Comparison of ENCODE assay signal across 14 mouse cellular contexts in genomic region chr11:111687769-111688168, GRCm38 (mm10).
DNase-seq lines count a peak whose midpoint lies in the region; ATAC-seq and TF ChIP-seq lines count a peak whose summit lies in the region.
"Had no signal": no experiment of that assay in that cellular context is flagged by ENCODE, and none has a peak within 500 bp of the region (broad histone marks: within the 10 kb centered on the region; RNA-seq: fewer than 3 reads in every experiment).

No protein-coding gene starts in this region.

- no peak overlapping the region for H3K9ac ChIP-seq in stomach, embryonic 14.5 days (replicated peaks; ENCODE audit: low read depth, low read length)
- no peak overlapping the region for H3K9ac ChIP-seq in stomach, postnatal 0 days (ENCODE audit: low read length)
- no peak overlapping the region for H3K9ac ChIP-seq in liver, embryonic 13.5 days
- H3K9ac ChIP-seq: forebrain, embryonic 13.5 days; limb, embryonic 13.5 days; neural tube, embryonic 12.5 days had no signal

- no peaks in the 10 kb centered on the region for H3K27me3 ChIP-seq in stomach, embryonic 14.5 days (ENCODE audit: control insufficient read depth, insufficient read depth, low read length)
- no peaks in the 10 kb centered on the region for H3K27me3 ChIP-seq in stomach, postnatal 0 days (ENCODE audit: control insufficient read depth, insufficient read depth, low read length)
- H3K27me3 ChIP-seq in liver, embryonic 13.5 days, result no peaks in the 10 kb centered on the region
- H3K27me3 ChIP-seq: forebrain, embryonic 13.5 days; limb, embryonic 13.5 days; neural tube, embryonic 12.5 days had no signal

- DNase-seq in stomach, postnatal 0 days (ENCODE audit: low spot score), result no peak
- DNase-seq in liver, embryonic 13.5 days, result peak; percentile 63
- no peak for DNase-seq in MN1 (ENCODE audit: low spot score)
- no peak for DNase-seq in layer of hippocampus, postnatal 14 days (ENCODE audit: low spot score in 2 of 2)
- DNase-seq in adrenal gland, postnatal 10 days, result no peak
- DNase-seq: gastrocnemius, postnatal 10 days; kidney, adult 18-20 months had no signal

- 31% methylated on average over 3 of the region's 3 CpGs for WGBS in stomach, embryonic 14.5 days
- WGBS in stomach, postnatal 0 days, result 10% methylated on average over 3 of the region's 3 CpGs
- WGBS in liver, embryonic 13.5 days (ENCODE audit: insufficient replicate concordance), result 0% methylated on average over 3 of the region's 3 CpGs

- H3K9me3 ChIP-seq in stomach, embryonic 14.5 days (ENCODE audit: control insufficient read depth, low read depth, low read length), result no peaks in the 10 kb centered on the region
- H3K9me3 ChIP-seq in stomach, postnatal 0 days (ENCODE audit: control insufficient read depth, low read length), result no peaks in the 10 kb centered on the region
- no peaks in the 10 kb centered on the region for H3K9me3 ChIP-seq in liver, embryonic 13.5 days (replicated peaks)
- H3K9me3 ChIP-seq: forebrain, embryonic 13.5 days; limb, embryonic 13.5 days; midbrain, embryonic 10.5 days; neural tube, embryonic 12.5 days had no signal

- H3K27ac ChIP-seq in stomach, embryonic 14.5 days (ENCODE audit: low read length), result no peak overlapping the region
- H3K27ac ChIP-seq in stomach, postnatal 0 days (replicated peaks), result no peak overlapping the region
- H3K27ac ChIP-seq in liver, embryonic 13.5 days, result peak overlapping the region; percentile 68
- H3K27ac ChIP-seq: forebrain, embryonic 13.5 days; limb, embryonic 13.5 days; midbrain, embryonic 10.5 days; neural tube, embryonic 12.5 days had no signal

- no peaks in the 10 kb centered on the region for H3K4me1 ChIP-seq in stomach, embryonic 14.5 days (ENCODE audit: control insufficient read depth, insufficient read depth, low read length)
- no peaks in the 10 kb centered on the region for H3K4me1 ChIP-seq in stomach, postnatal 0 days (replicated peaks; ENCODE audit: control insufficient read depth, insufficient read depth)
- H3K4me1 ChIP-seq in liver, embryonic 13.5 days (replicated peaks), result peaks cover 22% of the 10 kb centered on the region
- H3K4me1 ChIP-seq: forebrain, embryonic 13.5 days; midbrain, embryonic 10.5 days; neural tube, embryonic 12.5 days had no signal

- no peak overlapping the region for H3K4me3 ChIP-seq in stomach, embryonic 14.5 days (ENCODE audit: low read depth, low read length)
- H3K4me3 ChIP-seq in stomach, postnatal 0 days (ENCODE audit: low read depth, low read length), result no peak overlapping the region
- no peak overlapping the region for H3K4me3 ChIP-seq in liver, embryonic 13.5 days (replicated peaks)
- H3K4me3 ChIP-seq: forebrain, embryonic 13.5 days; limb, embryonic 13.5 days; midbrain, embryonic 10.5 days; neural tube, embryonic 12.5 days had no signal

- H3K36me3 ChIP-seq in stomach, embryonic 14.5 days (ENCODE audit: control insufficient read depth, insufficient read depth, low read length), result no peaks in the 10 kb centered on the region
- H3K36me3 ChIP-seq in stomach, postnatal 0 days (ENCODE audit: control insufficient read depth, insufficient read depth, low read length), result no peaks in the 10 kb centered on the region
- H3K36me3 ChIP-seq in liver, embryonic 13.5 days, result no peaks in the 10 kb centered on the region
- H3K36me3 ChIP-seq: limb, embryonic 13.5 days; midbrain, embryonic 10.5 days; neural tube, embryonic 12.5 days had no signal

- TF ChIP-seq CTCF in stomach, postnatal 0 days (IDR thresholded peaks at IDR 0.05; ENCODE audit: low read depth), result no peak

- H3K4me2 ChIP-seq in stomach, embryonic 14.5 days (replicated peaks; ENCODE audit: low read depth, low read length), result no peak overlapping the region
- H3K4me2 ChIP-seq in stomach, postnatal 0 days (replicated peaks; ENCODE audit: low read depth), result no peak overlapping the region
- H3K4me2 ChIP-seq in liver, embryonic 13.5 days, result peak overlapping the region; percentile 17; the same call in 1 of the 2 replicates
- H3K4me2 ChIP-seq: forebrain, embryonic 13.5 days; limb, embryonic 13.5 days; neural tube, embryonic 12.5 days had no signal

- ATAC-seq in stomach, embryonic 14.5 days (ENCODE audit: insufficient number of reproducible peaks, insufficient read depth, low FRiP score, low read depth), result peak; percentile 69
- ATAC-seq in stomach, postnatal 0 days (ENCODE audit: low FRiP score, low TSS enrichment), result no peak
- peak; percentile 81 for ATAC-seq in erythroblast, adult 5-6 weeks (replicated peaks; ENCODE audit: low FRiP score, poor library complexity, severe bottlenecking)
- ATAC-seq in liver, embryonic 13.5 days (ENCODE audit: low read depth), result peak; percentile 96
- ATAC-seq: activated CD4-positive, CD25-positive, alpha-beta regulatory T cell, adult 4 months; forebrain, embryonic 13.5 days had no signal

- no peak for TF ChIP-seq EP300 in stomach, postnatal 0 days (optimal IDR thresholded peaks at IDR 0.05)
